Mouse (Mus musculus): Measurements from ENCODE around the gene Ift172. TPM values are rescaled to one million over a fixed set of nuclear protein-coding genes. Genes with fewer than 3 reads are reported as not detected.
A peak's percentile ranks its signal among the peaks of the same experiment; 100 is the strongest.

The Ift172 gene
- polyA plus RNA-seq, 1 experiment from 2014 or later, result 32.3 TPM

- DNase-seq (no peak), ATAC-seq (ENCODE audit: insufficient read depth) (no peak)
- H3K4me1 ChIP-seq (ENCODE audit: insufficient read depth), result no peaks in the 10 kb centered on the region
- no peaks in the 10 kb centered on the region for H3K27me3 ChIP-seq (ENCODE audit: insufficient read depth, low read length)
- H3K27ac ChIP-seq (ENCODE audit: low read depth), result no peak overlapping the region
- no peak overlapping the region for H3K4me2 ChIP-seq
- no peak for TF ChIP-seq CTCF (IDR thresholded peaks at IDR 0.05; ENCODE audit: low read depth)
- H3K4me3 ChIP-seq (ENCODE audit: low read depth, low read length), result no peak overlapping the region
- no peaks in the 10 kb centered on the region for H3K9me3 ChIP-seq (ENCODE audit: low read depth, low read length)
- no peak overlapping the region for H3K9ac ChIP-seq
- WGBS, result 66% methylated on average over 1 of the region's 1 CpGs
- H3K36me3 ChIP-seq (ENCODE audit: insufficient read depth), result no peaks in the 10 kb centered on the region
These were observed 64.3 kb downstream of the Ift172 start for GRCm38 (mm10) chr5:31226641-31227040.

DNA sequence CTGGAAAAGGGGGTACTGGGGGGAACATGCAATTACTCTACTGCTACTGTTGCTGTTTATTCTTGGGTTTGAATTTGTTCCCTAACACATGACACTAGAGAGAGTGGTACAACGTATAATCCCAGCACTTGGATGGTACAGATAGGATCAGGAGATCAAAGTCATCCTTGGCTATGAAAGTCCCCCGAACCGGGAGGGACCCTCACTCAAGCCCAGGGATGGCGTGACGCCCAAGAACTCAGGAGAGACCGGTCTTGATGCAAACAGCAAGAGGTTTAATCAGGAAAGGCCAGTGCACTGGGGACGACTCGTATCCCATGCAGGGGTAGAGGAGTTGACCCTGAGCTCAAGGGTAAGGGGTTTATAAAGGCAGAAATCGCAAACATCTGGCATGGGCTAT is 68.2 kb downstream of the Ift172 start:
- H3K4me3 ChIP-seq (ENCODE audit: low read depth, low read length), result no peak overlapping the region
- ATAC-seq (ENCODE audit: insufficient read depth), result no peak
- 92% methylated on average over 9 of the region's 9 CpGs for WGBS

GRCm38 (mm10) chr5:31221304-31221945 is 69.5 kb downstream of the Ift172 start:
- Histone ChIP-seq H3K27me3 (ENCODE audit: insufficient read depth, low read length) (no peaks in the 10 kb centered on the region), H3K9me3 (ENCODE audit: low read depth, low read length) (no peaks in the 10 kb centered on the region), H3K4me3 (ENCODE audit: low read depth, low read length) (peak overlapping the region; percentile 84), H3K27ac (ENCODE audit: low read depth) (peak overlapping the region; percentile 94), H3K4me2 (peak overlapping the region; percentile 64), H3K4me1 (ENCODE audit: insufficient read depth) (peaks cover 4% of the 10 kb centered on the region; the same call in 1 of the 2 replicates), H3K36me3 (ENCODE audit: insufficient read depth) (no peaks in the 10 kb centered on the region), H3K9ac (peak overlapping the region; percentile 86)
- WGBS, result 13% methylated on average over 11 of the region's 11 CpGs
- DNase-seq (peak; percentile 86), ATAC-seq (ENCODE audit: insufficient read depth) (no peak; the same call in 1 of the 2 replicates)
- TF ChIP-seq CTCF (IDR thresholded peaks at IDR 0.05; ENCODE audit: low read depth), result peak; percentile 59

More for the DNA sequence above, 68.2 kb downstream of the Ift172 start:
- Histone ChIP-seq H3K27me3 (ENCODE audit: insufficient read depth, low read length) (no peaks in the 10 kb centered on the region), H3K4me2 (no peak overlapping the region), H3K4me1 (ENCODE audit: insufficient read depth) (peaks cover 4% of the 10 kb centered on the region; the same call in 1 of the 2 replicates), H3K9ac (no peak overlapping the region), H3K9me3 (ENCODE audit: low read depth, low read length) (no peaks in the 10 kb centered on the region), H3K27ac (ENCODE audit: low read depth) (no peak overlapping the region), H3K36me3 (ENCODE audit: insufficient read depth) (no peaks in the 10 kb centered on the region)
- no peak for TF ChIP-seq CTCF (IDR thresholded peaks at IDR 0.05; ENCODE audit: low read depth)
- no peak for DNase-seq

- peak; percentile 96 for ATAC-seq (ENCODE audit: insufficient read depth)
- Histone ChIP-seq H3K9ac (peak within 1 kb of the TSS; percentile 86), H3K4me3 (ENCODE audit: low read depth, low read length) (peak within 1 kb of the TSS; percentile 84), H3K36me3 (ENCODE audit: insufficient read depth) (no peaks in the 10 kb centered on the region), H3K9me3 (ENCODE audit: low read depth, low read length) (no peaks in the 10 kb centered on the region), H3K27me3 (ENCODE audit: insufficient read depth, low read length) (no peaks in the 10 kb centered on the region), H3K4me1 (ENCODE audit: insufficient read depth) (peaks cover 4% of the 10 kb centered on the region; the same call in 1 of the 2 replicates), H3K27ac (ENCODE audit: low read depth) (peak within 1 kb of the TSS; percentile 94), H3K4me2 (peak within 1 kb of the TSS; percentile 64)
- no peak for TF ChIP-seq CTCF (IDR thresholded peaks at IDR 0.05; ENCODE audit: low read depth)
- under 1% methylated on average over 70 of the region's 70 CpGs for WGBS
- DNase-seq, result peak; percentile 99
These were observed 70.2 kb downstream of the Ift172 start, which contains the start of gene Ppm1g for GRCm38 (mm10) chr5:31220448-31221303. Gene Ppm1g (minus strand): TSS chr5:31220687.

GRCm38 (mm10) chr5:31219911-31220447 is 70.9 kb downstream of the Ift172 start:
- no peaks in the 10 kb centered on the region for H3K27me3 ChIP-seq (ENCODE audit: insufficient read depth, low read length)
- no peaks in the 10 kb centered on the region for H3K9me3 ChIP-seq (ENCODE audit: low read depth, low read length)
- peak overlapping the region; percentile 86 for H3K9ac ChIP-seq
- peak overlapping the region; percentile 86 for H3K27ac ChIP-seq (ENCODE audit: low read depth)
- ATAC-seq (ENCODE audit: insufficient read depth) (peak; percentile 68), DNase-seq (peak; percentile 50)
- no peaks in the 10 kb centered on the region for H3K36me3 ChIP-seq (ENCODE audit: insufficient read depth)
- peak overlapping the region; percentile 64 for H3K4me2 ChIP-seq
- TF ChIP-seq CTCF (IDR thresholded peaks at IDR 0.05; ENCODE audit: low read depth), result no peak; the same call in 1 of the 2 replicates
- WGBS, result under 1% methylated on average over 40 of the region's 40 CpGs
- H3K4me1 ChIP-seq (ENCODE audit: insufficient read depth), result peaks cover 4% of the 10 kb centered on the region; the same call in 1 of the 2 replicates
- peak overlapping the region; percentile 84 for H3K4me3 ChIP-seq (ENCODE audit: low read depth, low read length)

DNA sequence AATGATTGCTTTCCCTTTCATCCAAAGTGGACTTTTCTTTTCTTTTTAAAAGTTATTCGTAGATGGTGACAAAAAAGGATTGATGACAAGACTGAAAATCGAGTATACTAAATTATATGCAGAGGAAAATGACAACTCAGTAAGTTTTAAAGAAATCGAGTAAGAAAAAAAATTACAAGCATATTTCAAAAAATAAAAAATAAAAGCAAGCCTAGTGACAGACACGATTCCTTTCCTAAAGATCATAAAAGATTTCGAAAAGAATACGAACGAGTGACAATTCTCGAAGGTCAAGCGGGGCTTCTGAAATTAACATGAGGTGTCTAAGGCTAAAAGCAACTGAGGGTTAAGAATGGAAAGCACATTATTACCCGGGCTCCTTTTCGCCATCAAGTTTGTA is 71.4 kb downstream of the Ift172 start:
- Histone ChIP-seq H3K4me2 (peak overlapping the region; percentile 64), H3K4me3 (ENCODE audit: low read depth, low read length) (peak overlapping the region; percentile 84), H3K27ac (ENCODE audit: low read depth) (peak overlapping the region; percentile 86), H3K27me3 (ENCODE audit: insufficient read depth, low read length) (no peaks in the 10 kb centered on the region), H3K4me1 (ENCODE audit: insufficient read depth) (peaks cover 4% of the 10 kb centered on the region; the same call in 1 of the 2 replicates), H3K9ac (peak overlapping the region; percentile 86), H3K36me3 (ENCODE audit: insufficient read depth) (no peaks in the 10 kb centered on the region), H3K9me3 (ENCODE audit: low read depth, low read length) (no peaks in the 10 kb centered on the region)
- DNase-seq, result no peak
- no peak for ATAC-seq (ENCODE audit: insufficient read depth)
- WGBS, result 2% methylated on average over 11 of the region's 11 CpGs
- no peak for TF ChIP-seq CTCF (IDR thresholded peaks at IDR 0.05; ENCODE audit: low read depth)

All from lung, embryonic 14.5 days (tissue).